Mouse (Mus musculus): ENCODE measurements around the gene Mgea5.

- TF ChIP-seq EP300 (IDR thresholded peaks at IDR 0.05; ENCODE audit: low read depth) (no peak), CTCF (IDR thresholded peaks at IDR 0.05; ENCODE audit: low read depth) (no peak)
These were observed 12.5 kb upstream of the Mgea5 start for GRCm38 (mm10) chr19:45796061-45796556.
